Mouse (Mus musculus) sigmoid colon, adult 10 weeks (tissue): ENCODE results near the gene Rit1. TPM values are rescaled to one million over a fixed set of nuclear protein-coding genes. Genes with fewer than 3 reads are reported as not detected.

Experiments
- polyA plus RNA-seq: library from polyadenylated mRNA; stranded (reverse); fragments of 350-450 nt; fragmentation: Illumina TruSeq; extraction: RNeasy Lipid Tissue Mini Kit (QIAGEN cat#74804); gene quantifications from one replicate; pipeline ENCODE4 v1.2.3, GENCODE M21; 2014; ENCODE audit warnings: low read depth, low replicate concordance

Rit1 gene
- polyA plus RNA-seq, result 20.7 TPM

DNA sequence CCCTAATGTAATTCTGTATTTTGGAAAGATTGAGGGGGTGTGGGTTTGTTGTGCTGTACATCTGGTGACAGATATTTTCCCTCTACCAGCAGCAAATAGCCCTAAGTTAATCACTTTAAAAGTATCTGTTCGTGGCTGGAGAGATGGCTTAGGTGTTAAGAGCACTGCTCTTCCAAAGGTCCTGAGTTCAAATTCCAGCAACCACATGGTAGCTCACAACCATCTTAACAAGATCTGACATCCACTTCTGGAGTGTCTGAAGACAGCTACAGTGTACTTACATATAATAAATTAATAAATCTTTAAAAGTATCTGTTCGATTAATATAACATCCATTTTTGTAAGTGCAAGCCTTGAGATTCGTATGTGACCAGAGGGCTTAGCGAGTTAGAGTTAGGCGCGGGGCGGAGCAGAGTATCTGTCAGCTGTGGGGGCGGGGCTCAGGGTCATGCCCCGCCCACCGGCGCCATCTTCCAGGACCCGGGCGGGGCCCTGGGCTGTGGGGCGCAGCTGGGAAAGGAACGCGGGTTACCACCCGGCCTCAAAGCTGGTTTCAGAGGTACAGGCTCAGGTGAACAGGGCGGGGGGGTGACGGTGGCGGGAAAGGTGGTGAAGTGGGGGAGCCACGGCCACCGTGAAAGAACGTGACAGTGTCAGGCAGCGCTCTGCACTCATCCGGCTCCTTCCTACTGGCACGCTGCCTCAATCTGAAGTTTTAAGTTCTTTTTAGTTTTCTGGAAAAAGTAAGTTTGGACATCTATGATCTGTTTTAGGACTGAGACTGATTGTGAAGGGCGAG, at the start of gene Rit1:
Gene Rit1, plus strand, starts transcription at position 440 of the 799 bp plus-strand sequence.

DNA sequence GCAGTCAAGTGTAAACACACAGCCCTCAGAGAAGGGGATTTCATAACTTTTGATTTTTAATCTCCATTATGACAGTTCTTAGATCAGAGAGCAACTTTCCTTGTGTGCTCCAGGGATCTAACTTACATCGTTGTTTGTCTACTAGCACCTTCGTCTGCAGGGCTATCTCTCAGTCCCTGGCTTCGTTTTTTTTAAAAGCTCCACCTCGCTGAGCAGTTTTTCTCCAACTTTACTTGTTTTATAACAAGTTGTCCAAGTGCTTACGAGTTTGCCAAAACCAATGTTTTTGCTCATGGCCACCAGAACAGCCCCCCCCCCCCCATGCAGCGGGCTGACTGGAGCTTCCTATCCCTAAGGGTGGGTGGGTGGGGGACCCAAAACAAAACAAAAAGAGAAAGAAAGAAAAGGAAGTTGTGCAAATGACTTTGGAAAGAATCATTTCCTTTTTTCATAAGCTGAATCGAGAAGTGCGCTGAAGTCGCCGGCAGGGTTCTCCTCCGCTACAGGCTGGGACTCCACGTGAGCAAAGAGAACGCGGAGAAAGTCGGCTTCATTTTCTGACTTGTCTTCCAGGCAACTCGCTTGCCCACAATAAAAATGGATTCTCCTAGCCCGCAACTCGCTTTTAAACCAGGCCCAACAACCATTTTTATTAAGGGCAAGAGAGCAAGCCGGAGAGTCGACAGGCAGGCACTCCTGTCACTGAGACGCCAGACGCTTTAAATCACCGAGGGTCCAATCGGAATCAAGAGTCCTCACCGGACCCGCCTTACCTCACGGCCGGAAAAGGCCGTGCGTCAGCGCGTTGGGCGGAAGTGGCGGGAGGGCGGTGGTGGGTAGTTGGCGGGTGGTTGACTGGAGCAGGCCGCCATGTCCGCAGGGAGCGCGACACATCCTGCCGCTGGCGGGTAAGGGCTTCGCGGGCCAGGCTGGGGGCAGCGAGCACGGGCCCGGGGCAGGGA, 31.4 kb upstream of the Rit1 start, which contains the start of gene Khdc4:
Gene Khdc4, plus strand, starts transcription at position 824 of the 962 bp plus-strand sequence.

DNA sequence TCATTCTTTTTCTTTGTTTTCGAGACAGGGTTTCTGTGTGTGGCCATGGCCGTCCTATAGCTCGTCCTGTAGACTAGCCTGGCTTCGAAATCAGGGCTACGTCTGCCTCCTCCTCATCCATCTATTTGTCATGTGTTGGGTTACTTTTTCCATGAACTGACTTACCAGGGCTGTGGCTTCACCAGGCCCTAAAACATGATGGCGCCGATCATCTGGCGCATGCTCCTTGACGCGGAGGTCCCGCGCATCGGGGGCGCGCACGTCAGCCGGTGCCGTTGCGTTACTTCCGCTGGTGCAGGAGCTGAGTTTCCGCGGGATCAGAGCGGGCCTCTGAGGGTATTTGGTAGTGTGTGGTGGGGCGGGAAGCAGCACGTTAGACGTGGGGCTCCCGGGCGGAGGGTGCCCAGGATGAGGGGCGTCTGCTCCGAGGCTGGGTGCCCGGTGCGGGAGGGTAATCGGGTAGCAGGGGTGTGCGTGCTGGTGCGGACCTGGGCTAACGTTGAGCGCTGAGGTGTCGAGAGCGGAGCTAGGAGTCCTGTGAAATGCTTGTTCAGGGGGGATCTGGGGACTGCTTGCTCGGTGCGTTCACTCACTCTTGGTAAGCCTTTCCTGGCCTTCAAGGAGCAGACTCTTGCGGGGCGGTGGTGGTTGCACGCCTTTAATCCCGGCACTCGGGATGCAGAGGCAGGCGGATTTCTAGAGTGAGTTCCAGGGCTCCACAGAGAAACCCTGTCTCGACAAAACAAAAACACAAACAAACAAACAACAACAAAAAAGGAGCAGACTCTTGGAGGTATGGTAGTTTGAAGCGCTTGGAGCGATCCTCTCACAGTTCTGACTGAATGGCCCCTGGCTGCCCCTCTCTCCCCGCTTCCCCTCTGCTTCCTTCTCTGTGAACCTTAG, 58.6 kb downstream of the Rit1 start, which contains the start of gene Syt11:
Gene Syt11, minus strand, starts transcription at position 226 of the 903 bp plus-strand sequence.

Other genes with a start within 250 kb of the Rit1 start
- gene Lmna, start 206.9 kb upstream of the Rit1 start, polyA plus RNA-seq, result 24.9 TPM
- gene Mex3a, start 184.4 kb upstream of the Rit1 start, polyA plus RNA-seq, result 1.3 TPM
- gene Rab25, start 168.5 kb upstream of the Rit1 start, polyA plus RNA-seq, result 16.6 TPM
- gene Lamtor2, start 163.8 kb upstream of the Rit1 start, polyA plus RNA-seq, result 6.8 TPM
- gene Ubqln4, start 163.1 kb upstream of the Rit1 start, polyA plus RNA-seq, result 18.9 TPM
- 23.4 TPM for gene Ssr2, start 141.0 kb upstream of the Rit1 start, polyA plus RNA-seq
- 22.3 TPM for gene Arhgef2, start 110.9 kb upstream of the Rit1 start, polyA plus RNA-seq
- not detected for gene Rxfp4, start 63.7 kb upstream of the Rit1 start, polyA plus RNA-seq
- 144 TPM for gene Khdc4, start 31.0 kb upstream of the Rit1 start, polyA plus RNA-seq
- 14.2 TPM for gene Syt11, start 58.3 kb downstream of the Rit1 start, polyA plus RNA-seq
- 10.7 TPM for gene Gon4l, start 118.4 kb downstream of the Rit1 start, polyA plus RNA-seq
- gene Msto1, start 197.2 kb downstream of the Rit1 start, polyA plus RNA-seq, result 0.54 TPM
- 52.7 TPM for gene Ash1l, start 233.8 kb downstream of the Rit1 start, polyA plus RNA-seq
- 86.3 TPM for gene Dap3, start 234.3 kb downstream of the Rit1 start, polyA plus RNA-seq